Mouse (Mus musculus): ENCODE measurements around the gene Creb3.
"Not testable (repeated sequence)": the region's sequence is repeated elsewhere in the genome, so short reads cannot be mapped to it uniquely, and the experiment has no call there.

Gene Creb3

DNA sequence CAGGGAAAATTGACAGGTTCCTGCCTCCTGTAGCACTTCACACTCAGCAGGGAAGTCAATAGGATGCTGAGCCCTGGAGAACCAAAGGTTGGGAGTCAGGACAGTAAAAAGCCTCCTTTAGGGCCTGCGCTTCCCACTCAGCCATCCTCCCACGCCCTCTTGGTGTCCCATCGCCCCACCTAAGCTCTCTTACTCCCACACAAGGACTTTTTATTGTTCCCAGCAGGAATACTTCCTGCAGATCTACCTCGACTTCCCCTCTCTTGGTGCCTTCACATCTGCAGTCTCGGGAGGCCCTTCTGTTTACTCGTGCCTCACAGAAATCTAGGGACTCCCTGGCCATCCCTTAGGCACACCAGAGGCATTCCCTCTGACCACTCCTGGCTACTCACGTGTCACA is 21.3 kb downstream of the Creb3 start:
- no peak for DNase-seq (ENCODE audit: low spot score)

DNA sequence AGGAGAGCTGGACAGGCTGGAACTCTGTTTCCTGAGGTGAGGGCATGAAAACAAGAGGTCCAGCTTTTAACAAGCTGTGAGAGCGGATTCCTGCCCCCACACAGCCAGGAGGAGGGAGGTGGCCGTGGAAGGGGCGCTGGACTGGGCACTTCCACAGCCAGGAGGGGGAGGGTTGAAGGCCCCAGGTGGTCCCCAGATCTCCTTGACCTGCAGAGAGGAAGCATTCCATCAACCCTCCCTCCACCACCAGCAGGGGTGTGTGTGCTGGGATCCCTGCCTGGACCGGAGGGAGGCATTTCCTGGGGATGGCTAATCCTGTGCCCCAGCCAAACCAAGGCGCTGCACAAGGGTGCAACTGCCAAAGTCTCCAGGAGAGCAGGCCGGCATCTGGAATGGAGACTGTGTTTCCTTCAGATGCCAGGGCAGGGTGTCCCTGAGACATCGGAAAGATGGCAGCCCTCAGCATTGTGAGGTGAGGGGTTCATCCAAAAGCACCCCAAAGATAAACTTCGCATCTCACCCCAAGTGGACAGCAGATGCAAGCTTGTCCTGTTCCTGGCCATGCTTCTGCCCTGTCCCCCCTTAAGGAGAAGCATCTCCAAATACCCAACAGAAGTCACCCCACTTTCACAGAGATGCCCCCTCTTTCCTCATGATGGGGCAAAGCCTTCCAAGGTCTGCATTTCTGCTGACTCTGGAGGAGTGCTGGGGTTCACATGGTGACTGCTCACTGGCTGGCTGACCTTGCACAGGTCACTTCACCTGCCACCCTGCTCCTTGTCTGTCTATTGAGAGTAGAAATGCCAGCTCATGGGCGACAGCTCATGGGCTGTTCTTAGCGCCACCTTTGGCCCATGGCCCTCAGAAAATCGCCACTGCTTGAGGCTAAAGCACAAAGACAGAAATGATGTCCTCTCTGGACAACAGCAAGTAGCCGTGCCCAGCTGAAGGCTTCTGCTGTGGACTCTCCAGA is 22.6 kb downstream of the Creb3 start, which contains the start of gene Msmp:
Gene Msmp, minus strand, starts transcription at position 51 of the 973 bp plus-strand sequence.
- no peak for DNase-seq (ENCODE audit: low spot score)

DNA sequence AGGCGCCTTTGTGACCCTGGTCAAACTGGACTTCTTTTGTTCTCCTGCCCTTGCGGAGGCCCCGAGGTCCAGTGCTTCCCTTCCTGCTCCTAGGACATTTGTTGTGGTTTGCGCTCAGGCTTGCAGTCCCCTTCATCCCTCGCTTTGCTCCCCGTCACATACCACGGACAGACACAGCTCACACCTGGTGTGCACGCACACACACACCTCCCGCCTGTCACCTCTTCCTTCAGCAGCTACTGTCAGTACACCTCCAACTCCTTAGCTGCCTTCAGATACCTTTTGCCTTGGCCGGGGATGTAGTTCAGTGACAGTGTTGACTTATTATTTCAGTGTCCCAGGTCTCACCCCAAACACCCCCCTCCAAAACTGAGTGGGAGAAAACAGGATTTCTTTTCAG is 23.6 kb downstream of the Creb3 start:
- DNase-seq (ENCODE audit: low spot score) = no peak

DNA sequence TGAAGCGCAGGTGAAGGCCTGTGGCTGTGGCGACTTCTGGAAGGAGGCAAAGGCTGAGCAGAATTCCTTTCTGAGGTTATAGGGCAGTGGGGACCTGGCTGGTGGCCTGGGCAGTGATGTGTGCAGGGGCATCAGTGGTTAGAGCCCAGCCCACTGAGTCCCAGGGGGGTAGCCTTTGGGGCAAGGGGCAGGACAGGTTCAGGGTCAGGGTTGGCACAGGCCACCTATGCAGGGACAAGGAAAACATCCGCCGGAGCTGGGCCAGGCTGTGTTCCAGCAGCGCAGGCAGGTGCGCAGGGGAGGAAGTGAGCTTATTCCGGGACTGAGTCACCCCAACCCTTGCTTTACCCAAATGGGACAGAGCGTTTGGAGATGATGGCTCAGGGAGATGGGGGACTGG is 24.3 kb downstream of the Creb3 start:
- DNase-seq (ENCODE audit: low spot score) = no peak

DNA sequence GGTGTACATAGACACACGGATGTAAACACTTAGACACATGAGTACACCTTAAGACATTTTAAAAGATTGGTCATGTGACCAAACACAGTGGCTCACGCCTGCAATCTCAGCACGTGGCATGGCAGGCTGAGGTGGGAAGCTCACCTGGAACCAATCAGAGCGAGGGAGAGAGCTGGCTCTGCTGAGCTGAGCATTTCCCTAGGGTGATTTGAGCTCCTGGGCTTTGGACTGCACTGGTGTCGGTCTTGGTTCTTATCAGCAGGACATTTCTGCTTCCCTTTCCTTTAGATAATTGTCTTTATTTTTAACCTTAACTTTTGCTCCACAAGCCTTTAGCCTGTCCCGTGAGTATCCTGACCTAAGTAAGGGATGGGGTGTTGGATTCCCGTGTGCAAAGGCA is 25.5 kb downstream of the Creb3 start:
- DNase-seq (ENCODE audit: low spot score) = no peak

DNA sequence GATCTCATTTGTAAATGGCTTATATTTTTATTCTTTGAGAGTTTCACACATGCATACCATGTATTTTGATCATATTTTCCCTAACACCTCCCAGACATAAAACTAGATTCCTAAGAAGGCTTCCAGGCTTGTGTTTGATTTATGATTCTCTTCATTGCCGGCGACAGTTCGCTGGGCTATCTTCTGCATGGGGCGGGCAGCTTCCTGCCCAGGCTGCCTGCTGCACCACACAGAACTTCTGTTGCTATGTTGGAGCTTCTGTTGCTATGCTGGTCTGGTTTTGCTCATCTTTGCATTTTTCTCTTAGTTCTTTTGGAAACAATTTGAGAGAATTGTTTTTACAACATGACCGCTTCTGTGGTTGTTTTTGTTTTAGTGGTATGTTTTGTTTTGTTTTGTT is 29.4 kb downstream of the Creb3 start:
- no peak for DNase-seq (ENCODE audit: low spot score)

DNA sequence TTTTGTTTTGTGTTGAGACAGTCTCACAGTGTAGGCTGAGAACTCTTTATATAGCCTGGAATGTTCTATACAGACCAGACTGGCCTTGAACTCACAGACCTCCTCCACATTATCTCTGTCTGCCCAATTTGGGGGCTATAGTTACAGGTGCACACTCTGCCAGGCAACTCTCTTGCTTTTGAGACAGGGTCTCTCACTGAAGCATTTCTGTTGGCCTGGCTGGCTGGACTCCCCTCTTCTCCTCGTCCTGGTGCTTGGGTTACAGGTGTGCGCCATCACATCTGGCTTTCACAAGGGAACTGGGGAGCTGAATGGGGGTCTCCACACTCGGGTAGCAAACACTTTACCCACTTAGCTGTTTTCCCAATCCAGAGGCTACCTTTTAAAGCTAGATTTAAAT is 29.8 kb downstream of the Creb3 start:
- DNase-seq (ENCODE audit: low spot score) = no peak

DNA sequence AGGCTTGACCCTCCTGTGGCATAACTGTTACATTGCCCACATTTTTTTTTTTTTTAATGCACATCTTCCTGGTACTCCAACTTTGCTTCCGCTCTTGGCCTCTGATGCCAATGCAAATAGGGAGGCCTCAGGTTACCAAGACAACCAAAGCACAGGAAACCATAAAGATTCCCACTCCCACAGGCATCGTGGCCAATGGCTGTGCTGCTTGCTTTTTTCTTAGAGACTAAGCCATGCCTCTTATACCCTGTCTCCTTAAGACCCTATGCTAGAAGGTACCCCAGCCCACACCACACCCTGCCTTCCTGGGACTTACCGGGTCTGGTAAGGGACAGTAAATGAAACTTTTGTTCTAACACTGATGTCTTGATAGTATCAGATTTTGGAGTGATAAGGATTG is 31.3 kb downstream of the Creb3 start:
- DNase-seq (ENCODE audit: low spot score) = no peak

DNA sequence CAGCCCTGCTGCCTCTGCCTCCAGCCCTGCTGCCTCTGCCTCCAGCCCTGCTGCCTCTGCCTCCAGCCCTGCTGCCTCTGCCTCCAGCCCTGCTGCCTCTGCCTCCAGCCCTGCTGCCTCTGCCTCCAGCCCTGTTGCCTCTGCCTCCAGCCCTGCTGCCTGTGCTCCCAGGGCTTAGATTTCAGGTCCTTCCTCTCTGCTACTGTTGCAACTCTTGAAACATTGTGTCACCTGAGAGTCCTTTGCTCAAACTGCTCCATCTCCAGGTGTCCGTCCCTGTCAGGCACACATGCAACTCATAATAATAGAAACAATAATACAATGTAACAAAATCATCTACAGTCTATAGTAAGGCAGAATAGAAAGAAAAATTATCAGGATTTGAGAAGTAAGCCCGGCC is 34.5 kb downstream of the Creb3 start:
- not testable (repeated sequence) for DNase-seq (ENCODE audit: low spot score)

DNA sequence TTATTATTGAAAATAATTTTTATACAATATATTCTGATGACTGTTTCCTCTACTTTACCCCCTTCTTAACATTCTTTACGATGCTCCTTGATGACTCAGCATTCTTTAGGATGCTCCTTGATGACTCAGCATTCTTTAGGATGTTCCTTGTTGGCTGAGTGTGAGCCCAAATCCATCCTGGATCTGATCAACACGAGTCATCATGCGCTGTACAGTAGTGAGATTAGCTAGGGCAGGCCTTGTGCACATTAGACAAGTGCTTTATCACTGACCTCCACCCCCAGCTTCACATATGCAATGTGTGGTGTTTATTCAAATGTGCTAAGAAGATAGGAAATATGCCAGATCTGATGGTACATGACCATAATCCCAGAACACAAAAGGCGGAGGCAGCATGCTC is 36.1 kb downstream of the Creb3 start:
- DNase-seq (ENCODE audit: low spot score) = no peak

DNA sequence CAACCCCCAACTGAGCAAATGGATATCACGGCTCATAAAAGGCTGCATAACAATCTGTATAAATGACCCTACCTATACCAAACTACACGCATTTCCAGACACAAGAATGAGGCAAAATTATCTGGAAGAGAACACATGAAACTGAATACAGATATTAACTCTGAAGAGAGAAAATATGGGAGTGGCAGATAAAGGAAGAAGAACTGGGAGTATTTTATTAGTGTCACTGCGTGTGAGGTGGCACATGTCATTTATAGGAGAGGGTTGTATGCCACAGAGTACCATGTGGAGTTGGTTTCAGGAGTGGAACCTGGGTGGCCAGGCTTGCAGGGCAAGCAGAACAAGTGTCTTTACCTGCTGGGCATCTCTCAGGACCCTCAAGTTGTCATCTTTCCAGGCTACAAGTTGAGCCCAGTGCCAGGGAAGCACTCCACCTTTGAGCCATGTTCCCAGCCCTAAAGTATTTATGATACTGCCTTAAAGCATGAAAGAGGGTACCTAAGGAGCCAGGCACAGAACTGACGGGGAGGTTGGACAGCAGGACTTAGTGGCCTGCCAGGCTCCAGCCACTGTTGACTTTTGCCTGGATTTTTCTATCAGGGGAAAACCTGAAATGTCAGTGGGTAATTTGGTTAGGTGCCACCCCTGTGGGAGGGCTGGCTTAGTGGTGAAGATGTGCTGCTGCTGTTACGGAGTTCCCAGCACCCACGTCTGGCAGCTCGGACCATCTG is 36.7 kb downstream of the Creb3 start:
- DNase-seq (ENCODE audit: low spot score) = no peak

DNA sequence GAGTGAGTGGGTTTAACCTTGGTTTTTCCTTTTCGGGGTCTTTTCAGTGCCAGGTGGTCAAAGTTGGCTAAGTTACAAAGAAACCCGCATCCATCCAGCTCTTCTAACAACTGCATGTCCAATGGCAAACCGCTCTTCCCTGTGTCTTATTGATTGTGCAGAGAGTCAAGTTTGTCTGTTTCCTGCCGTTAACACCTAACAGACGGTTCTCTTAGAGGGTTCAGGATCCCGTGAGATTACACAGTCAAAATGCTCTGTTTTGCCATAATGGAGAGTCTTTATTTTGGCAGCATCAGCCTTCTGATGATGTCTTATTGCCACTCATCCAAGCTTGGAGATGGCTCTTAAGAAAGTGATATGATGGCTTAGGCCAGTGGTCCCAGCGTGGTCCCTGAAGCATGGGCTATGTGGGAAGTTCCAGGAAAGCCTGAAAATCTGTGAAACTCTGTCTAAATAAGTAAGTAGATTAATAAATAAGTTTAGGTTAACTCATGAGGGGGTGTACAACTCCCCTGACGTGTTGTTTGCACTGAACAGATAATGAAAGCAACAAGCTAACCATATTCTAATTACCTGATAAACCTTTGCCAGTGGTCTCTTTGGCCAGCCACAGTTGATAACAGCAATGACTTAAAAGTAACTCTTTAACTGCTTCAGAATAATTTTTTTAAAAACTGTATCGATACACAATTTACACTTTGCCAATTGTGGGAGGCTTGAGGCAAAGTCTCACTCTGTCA is 38.2 kb downstream of the Creb3 start:
- DNase-seq (ENCODE audit: low spot score) = no peak

DNA sequence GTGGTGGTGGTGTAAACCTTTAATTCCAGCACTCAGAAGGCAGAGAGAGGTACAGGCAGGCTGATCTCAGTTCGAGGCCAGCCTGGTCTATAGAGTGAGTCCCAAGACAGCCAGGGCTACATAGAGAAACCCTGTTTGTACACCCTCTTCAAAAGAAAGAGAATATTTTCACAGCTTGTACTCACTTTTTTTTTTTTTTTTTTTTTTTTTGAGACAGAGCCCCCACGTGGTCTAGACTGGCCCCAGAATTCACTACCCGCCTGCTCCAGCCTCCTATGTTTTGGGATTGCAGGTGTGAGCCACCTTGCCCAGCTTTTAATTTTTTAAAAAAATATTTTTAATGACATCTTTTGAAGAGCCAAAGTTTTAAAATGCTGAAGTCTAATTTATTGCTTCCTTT is 42.0 kb downstream of the Creb3 start:
- no peak for DNase-seq (ENCODE audit: low spot score)

DNA sequence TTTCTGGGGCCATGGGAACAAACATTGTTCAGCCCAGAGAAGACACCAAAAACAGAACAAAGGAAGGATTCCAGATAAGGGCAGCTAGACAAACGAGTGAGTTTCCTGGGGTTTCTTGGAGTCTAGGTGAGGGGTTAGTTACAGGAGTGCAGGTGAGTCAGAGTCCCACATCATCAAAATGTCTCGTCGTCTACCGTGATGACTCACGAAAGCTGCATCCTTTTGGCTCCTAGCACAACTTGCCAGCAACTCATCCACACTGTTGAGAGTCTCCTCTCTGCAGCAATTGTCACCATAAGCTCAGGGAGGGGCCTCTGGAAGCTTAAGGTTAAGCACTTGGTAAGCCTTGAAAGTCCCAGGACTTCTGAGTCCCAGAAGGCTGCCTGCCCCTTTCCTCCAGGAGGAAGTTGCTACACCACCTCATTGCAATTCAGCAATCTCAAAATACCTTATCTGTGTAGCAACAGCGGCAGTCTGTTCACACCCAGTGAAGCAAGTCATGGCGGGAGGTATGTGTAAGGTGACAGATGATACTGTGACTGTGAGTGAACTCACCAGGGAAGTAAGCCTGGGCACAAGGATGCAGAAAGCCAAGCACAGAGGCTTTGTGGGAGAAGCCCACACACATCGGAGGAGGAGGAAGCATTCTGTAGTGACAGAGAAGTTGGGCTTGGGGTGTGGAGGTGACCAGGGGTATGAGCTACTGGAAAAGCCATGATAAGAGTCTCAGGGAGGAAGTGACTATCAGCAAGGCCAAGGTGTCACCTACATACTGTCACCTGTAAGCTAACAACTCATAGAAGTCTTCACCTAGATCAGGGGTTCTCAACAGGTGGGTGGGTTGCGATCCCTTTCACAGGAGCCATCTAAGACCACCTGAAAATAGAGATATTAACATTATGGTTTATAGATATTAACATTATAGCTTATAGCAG is 42.9 kb downstream of the Creb3 start:
- no peak for DNase-seq (ENCODE audit: low spot score)

DNA sequence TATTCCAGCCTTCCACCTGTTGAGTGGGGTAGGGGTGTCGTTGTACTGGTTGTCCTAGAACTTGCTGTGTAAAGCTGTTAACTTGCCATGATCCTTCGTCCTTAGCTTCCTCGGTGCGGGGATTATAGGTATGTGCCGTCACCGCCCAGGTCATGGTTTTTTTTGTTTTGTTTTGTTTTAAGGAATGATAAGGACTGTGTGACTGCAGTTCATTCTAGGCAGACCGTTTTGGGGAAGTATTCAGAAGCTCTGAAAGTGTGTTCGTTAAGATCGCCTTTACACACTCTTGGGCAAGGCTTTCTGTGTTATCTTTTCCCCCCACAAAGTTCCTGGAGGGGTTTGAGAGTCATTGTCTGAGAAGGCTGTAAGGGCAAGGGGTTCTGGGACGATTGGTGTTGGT is 50.4 kb downstream of the Creb3 start:
- DNase-seq (ENCODE audit: low spot score) = no peak

DNA sequence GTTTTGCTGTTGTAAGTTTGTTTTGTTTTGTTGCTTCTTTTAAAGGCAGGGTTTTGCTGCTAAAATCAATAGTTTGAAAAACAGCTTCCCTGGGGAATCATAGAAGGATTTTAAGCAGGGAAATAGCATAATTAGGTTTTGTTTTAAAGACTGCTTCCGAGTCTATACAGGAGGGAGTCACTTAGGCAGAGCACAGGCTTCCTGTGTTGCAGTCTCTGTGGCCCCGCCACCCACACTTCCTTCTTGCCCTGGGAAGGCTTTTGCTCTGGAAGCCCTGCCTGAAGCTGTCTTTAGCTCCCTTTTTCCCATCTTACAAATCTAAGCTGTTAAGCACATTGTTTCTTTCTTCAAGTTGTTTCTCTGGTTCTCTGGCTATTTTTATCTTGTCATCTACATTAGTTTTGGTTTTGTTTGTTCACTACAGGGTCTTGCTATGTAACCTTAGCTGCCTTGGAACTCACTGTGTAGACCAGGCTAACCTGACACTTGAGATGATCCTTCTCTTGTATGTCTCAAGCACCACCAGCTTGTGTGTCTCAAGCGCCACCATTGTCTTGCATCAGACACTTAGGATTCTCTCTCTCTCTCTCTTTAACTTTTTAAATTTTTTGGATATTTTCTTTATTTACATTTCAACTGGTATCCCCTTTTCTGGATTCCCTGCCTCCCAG is 51.1 kb downstream of the Creb3 start:
- no peak for DNase-seq (ENCODE audit: low spot score)

All from retina, embryonic 14.5 days (tissue).